Mouse (Mus musculus): Measurements from ENCODE around the gene Ppp1r27. TPM values are rescaled to one million over a fixed set of nuclear protein-coding genes. Genes with fewer than 3 reads are reported as not detected.

Gene Ppp1r27
- polyA plus RNA-seq, 1 experiment, result 0.12 TPM

DNA sequence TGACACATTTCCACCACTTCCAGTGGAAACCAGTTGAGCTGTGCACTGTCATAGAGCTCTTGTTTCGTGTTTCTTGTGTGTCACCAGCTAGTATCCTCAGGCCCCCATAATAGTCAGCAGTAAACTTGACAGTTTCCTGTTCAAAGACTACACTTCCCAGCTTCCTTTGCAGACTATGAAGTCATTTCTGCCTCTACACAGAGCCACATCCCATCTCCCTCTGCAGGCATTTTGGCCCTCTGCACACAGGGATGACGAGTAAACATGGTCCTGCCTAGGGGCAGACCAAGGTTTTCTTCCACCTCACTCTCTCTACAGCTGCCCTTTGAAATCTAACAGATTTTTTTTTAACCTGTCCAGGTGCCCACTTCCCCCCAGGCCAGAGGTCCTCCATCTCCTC, 3.5 kb downstream of the Ppp1r27 start:
- H3ac ChIP-seq (ENCODE audit: control insufficient read depth, insufficient read length, low read depth), result no peak overlapping the region
- TF ChIP-seq CTCF (IDR thresholded peaks at IDR 0.05; ENCODE audit: control insufficient read depth, insufficient read depth, insufficient read length) (no peak), USF1 (IDR thresholded peaks at IDR 0.05; ENCODE audit: low read depth) (no peak), FOSL1 (IDR thresholded peaks at IDR 0.05; ENCODE audit: insufficient read depth, low read length, poor library complexity, severe bottlenecking) (no peak), MYOD1 (IDR thresholded peaks at IDR 0.05; ENCODE audit: control insufficient read depth, insufficient read length, low read depth) (no peak), MYOG (IDR thresholded peaks at IDR 0.05; ENCODE audit: control insufficient read depth, extremely low read depth, insufficient read length) (no peak), CEBPB (IDR thresholded peaks at IDR 0.05; ENCODE audit: low read depth) (no peak), MAX (IDR thresholded peaks at IDR 0.05) (no peak)
- no peak overlapping the region for H3K4me3 ChIP-seq (ENCODE audit: insufficient read depth, poor library complexity, severe bottlenecking)
- no peaks in the 10 kb centered on the region for H3K27me3 ChIP-seq (ENCODE audit: control insufficient read depth, insufficient read depth, insufficient read length)
- H3K36me3 ChIP-seq (ENCODE audit: control insufficient read depth, insufficient read depth), result peaks cover 8% of the 10 kb centered on the region
- H3K79me3 ChIP-seq (ENCODE audit: low read depth), result peaks cover 1% of the 10 kb centered on the region
- H3K79me2 ChIP-seq (ENCODE audit: control insufficient read depth, insufficient read depth), result peaks cover 27% of the 10 kb centered on the region

DNA sequence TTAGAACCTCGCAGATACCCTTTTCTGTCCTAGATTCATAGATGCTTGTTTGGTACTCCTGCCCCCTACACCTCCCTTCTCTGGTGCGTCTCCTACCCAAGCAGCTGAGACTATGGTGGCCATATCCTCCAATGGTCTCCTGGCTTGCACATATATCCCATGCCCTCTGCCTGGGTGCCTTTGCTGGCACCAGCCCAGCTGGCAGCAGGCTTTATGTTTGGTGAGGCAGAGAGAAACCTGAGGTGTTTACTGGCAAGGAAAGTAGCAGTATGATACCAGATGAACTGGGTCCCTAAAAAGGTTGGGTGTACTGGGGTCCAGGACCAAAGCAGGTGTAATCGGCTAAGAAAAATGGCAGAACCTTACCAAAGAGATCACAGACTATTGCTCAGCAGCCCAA, 5.0 kb downstream of the Ppp1r27 start:
- H3K79me2 ChIP-seq (ENCODE audit: control insufficient read depth, insufficient read depth), result peaks cover 27% of the 10 kb centered on the region
- no peak overlapping the region for H3K4me3 ChIP-seq (ENCODE audit: insufficient read depth, poor library complexity, severe bottlenecking)
- no peak overlapping the region for H3ac ChIP-seq (ENCODE audit: control insufficient read depth, insufficient read length, low read depth)
- peaks cover 1% of the 10 kb centered on the region for H3K79me3 ChIP-seq (ENCODE audit: low read depth)
- peaks cover 8% of the 10 kb centered on the region for H3K36me3 ChIP-seq (ENCODE audit: control insufficient read depth, insufficient read depth)
- H3K27me3 ChIP-seq (ENCODE audit: control insufficient read depth, insufficient read depth, insufficient read length), result no peaks in the 10 kb centered on the region
- no peak for TF ChIP-seq MYOD1 (IDR thresholded peaks at IDR 0.05; ENCODE audit: control insufficient read depth, insufficient read length, low read depth)
- TF ChIP-seq CTCF (IDR thresholded peaks at IDR 0.05; ENCODE audit: control insufficient read depth, insufficient read depth, insufficient read length), result no peak
- TF ChIP-seq MYOG (IDR thresholded peaks at IDR 0.05; ENCODE audit: control insufficient read depth, extremely low read depth, insufficient read length), result no peak
- TF ChIP-seq CEBPB (IDR thresholded peaks at IDR 0.05; ENCODE audit: low read depth), result no peak
- no peak for TF ChIP-seq MAX (IDR thresholded peaks at IDR 0.05)
- no peak for TF ChIP-seq FOSL1 (IDR thresholded peaks at IDR 0.05; ENCODE audit: insufficient read depth, low read length, poor library complexity, severe bottlenecking)
- TF ChIP-seq USF1 (IDR thresholded peaks at IDR 0.05; ENCODE audit: low read depth), result no peak

DNA sequence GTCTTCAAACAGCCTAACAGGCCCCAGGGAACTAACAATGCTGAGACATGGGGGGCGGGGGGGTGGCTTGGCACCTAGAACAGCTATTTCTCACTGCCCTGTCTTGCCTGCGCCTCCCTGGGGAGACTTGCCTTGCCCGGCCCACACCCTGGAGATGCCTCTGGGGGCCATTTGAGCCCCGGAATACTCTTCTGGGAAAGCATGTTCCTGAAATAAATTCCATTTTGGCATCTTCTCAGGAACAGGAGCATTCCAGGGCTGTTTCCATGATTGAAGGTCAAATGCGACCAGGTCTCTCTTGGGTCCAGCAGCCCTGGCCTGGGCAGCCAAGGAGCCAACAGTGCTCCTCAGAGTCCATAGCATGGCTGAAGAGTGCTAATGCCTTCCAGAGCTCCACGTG, 8.6 kb downstream of the Ppp1r27 start:
- H3K79me3 ChIP-seq (ENCODE audit: low read depth), result no peaks in the 10 kb centered on the region

DNA sequence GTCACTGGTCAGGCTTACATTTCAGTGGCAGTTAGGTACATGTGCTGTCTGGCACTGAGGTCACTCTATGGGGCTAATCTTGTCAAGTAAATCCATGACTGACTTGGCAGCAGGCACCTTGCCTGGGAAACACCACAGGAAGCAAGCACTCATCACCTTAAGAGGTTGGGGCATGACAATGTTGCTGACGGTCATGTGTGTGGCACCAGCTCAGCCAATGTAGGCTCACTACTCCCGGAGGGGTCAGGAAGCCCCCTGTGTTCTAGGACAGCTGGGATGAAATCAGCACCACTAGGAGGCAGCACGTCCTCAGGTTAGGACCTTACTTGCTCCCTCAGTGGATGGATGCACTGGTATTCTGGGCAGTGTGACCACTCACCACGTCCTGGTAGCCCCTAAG, 9.0 kb downstream of the Ppp1r27 start:
- Histone ChIP-seq H3ac (ENCODE audit: control insufficient read depth, insufficient read length, low read depth) (no peak overlapping the region), H3K27me3 (ENCODE audit: control insufficient read depth, insufficient read depth, insufficient read length) (peaks cover 5% of the 10 kb centered on the region), H3K36me3 (ENCODE audit: control insufficient read depth, insufficient read depth) (peaks cover 8% of the 10 kb centered on the region), H3K4me3 (ENCODE audit: insufficient read depth, poor library complexity, severe bottlenecking) (no peak overlapping the region), H3K79me2 (ENCODE audit: control insufficient read depth, insufficient read depth) (no peaks in the 10 kb centered on the region), H3K79me3 (ENCODE audit: low read depth) (no peaks in the 10 kb centered on the region)
- peak; percentile 28 for TF ChIP-seq CTCF (IDR thresholded peaks at IDR 0.05; ENCODE audit: control insufficient read depth, insufficient read depth, insufficient read length)
- no peak for TF ChIP-seq FOSL1 (IDR thresholded peaks at IDR 0.05; ENCODE audit: insufficient read depth, low read length, poor library complexity, severe bottlenecking)

More for the DNA sequence above, 8.6 kb downstream of the Ppp1r27 start:
- TF ChIP-seq USF1 (IDR thresholded peaks at IDR 0.05; ENCODE audit: low read depth) (no peak), MAX (IDR thresholded peaks at IDR 0.05) (no peak), FOSL1 (IDR thresholded peaks at IDR 0.05; ENCODE audit: insufficient read depth, low read length, poor library complexity, severe bottlenecking) (no peak), MYOD1 (IDR thresholded peaks at IDR 0.05; ENCODE audit: control insufficient read depth, insufficient read length, low read depth) (no peak), MYOG (IDR thresholded peaks at IDR 0.05; ENCODE audit: control insufficient read depth, extremely low read depth, insufficient read length) (no peak), CTCF (IDR thresholded peaks at IDR 0.05; ENCODE audit: control insufficient read depth, insufficient read depth, insufficient read length) (no peak), CEBPB (IDR thresholded peaks at IDR 0.05; ENCODE audit: low read depth) (no peak)
- H3ac ChIP-seq (ENCODE audit: control insufficient read depth, insufficient read length, low read depth), result no peak overlapping the region
- no peak overlapping the region for H3K4me3 ChIP-seq (ENCODE audit: insufficient read depth, poor library complexity, severe bottlenecking)
- H3K27me3 ChIP-seq (ENCODE audit: control insufficient read depth, insufficient read depth, insufficient read length), result peaks cover 2% of the 10 kb centered on the region
- peaks cover 2% of the 10 kb centered on the region for H3K79me2 ChIP-seq (ENCODE audit: control insufficient read depth, insufficient read depth)
- peaks cover 8% of the 10 kb centered on the region for H3K36me3 ChIP-seq (ENCODE audit: control insufficient read depth, insufficient read depth)

DNA sequence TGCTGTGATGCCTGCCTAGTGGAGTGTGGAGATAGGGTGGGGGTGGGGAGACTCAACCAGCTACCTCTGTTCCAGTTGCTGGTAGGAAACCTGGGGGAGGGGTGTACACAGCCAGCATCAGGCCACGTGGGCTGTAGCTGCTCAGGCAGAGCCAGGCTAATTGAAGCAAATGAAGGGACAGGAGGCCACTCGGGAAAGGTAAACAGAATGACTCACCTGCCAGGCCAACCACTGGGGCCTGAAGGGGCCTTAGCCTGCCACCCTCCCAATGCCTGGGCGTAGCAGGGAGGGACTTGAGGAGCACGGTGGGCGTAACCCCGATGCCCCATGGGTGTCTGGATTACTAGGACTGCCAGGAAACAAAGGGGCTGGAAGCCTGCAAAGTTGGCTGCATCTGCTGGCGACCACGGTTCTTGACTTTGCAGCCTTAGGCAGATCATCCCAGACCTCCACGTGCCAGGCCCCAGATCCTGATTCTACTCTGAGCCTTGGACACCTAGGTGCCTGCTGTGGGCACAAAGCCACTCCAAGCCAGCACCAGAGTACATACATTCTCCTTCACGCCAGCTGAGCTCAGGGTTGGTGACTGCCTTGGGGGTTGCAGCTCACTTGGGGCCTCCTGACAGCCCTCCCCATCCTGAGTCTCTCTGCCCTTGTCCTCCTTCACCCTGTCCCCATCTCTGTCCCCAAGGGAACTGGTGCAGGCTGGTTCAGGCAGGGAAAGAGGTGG, 11.5 kb downstream of the Ppp1r27 start:
- Histone ChIP-seq H3K79me2 (ENCODE audit: control insufficient read depth, insufficient read depth) (no peaks in the 10 kb centered on the region), H3ac (ENCODE audit: control insufficient read depth, insufficient read length, low read depth) (no peak overlapping the region), H3K4me3 (ENCODE audit: insufficient read depth, poor library complexity, severe bottlenecking) (no peak overlapping the region), H3K27me3 (ENCODE audit: control insufficient read depth, insufficient read depth, insufficient read length) (peaks cover 25% of the 10 kb centered on the region), H3K79me3 (ENCODE audit: low read depth) (no peaks in the 10 kb centered on the region), H3K36me3 (ENCODE audit: control insufficient read depth, insufficient read depth) (peaks cover 8% of the 10 kb centered on the region)
- no peak for TF ChIP-seq MYOG (IDR thresholded peaks at IDR 0.05; ENCODE audit: control insufficient read depth, extremely low read depth, insufficient read length)
- TF ChIP-seq CTCF (IDR thresholded peaks at IDR 0.05; ENCODE audit: control insufficient read depth, insufficient read depth, insufficient read length), result no peak
- no peak for TF ChIP-seq FOSL1 (IDR thresholded peaks at IDR 0.05; ENCODE audit: insufficient read depth, low read length, poor library complexity, severe bottlenecking)
- TF ChIP-seq MYOD1 (IDR thresholded peaks at IDR 0.05; ENCODE audit: control insufficient read depth, insufficient read length, low read depth), result no peak
- no peak for TF ChIP-seq MAX (IDR thresholded peaks at IDR 0.05)
- no peak for TF ChIP-seq CEBPB (IDR thresholded peaks at IDR 0.05; ENCODE audit: low read depth)
- no peak for TF ChIP-seq USF1 (IDR thresholded peaks at IDR 0.05; ENCODE audit: low read depth)

DNA sequence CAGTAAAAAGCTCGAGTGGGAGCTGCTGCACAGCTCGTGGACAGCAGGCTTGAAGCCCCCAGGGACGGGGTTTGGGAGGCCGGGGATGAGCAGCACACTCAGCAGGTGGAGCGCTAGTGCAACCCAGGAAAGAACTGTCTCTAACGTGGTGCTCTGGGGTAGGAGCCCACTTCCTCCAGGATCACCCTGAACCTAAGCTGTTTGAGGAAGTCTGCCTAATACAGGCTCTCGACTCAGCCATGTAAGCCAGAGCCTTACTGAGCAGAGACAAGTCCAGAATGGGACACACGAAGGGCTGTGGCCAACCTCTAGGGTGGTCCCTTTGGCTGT, 12.0 kb downstream of the Ppp1r27 start:
- H3K4me3 ChIP-seq (ENCODE audit: insufficient read depth, poor library complexity, severe bottlenecking), result no peak overlapping the region
- H3ac ChIP-seq (ENCODE audit: control insufficient read depth, insufficient read length, low read depth), result no peak overlapping the region
- no peaks in the 10 kb centered on the region for H3K79me3 ChIP-seq (ENCODE audit: low read depth)
- peaks cover 30% of the 10 kb centered on the region for H3K27me3 ChIP-seq (ENCODE audit: control insufficient read depth, insufficient read depth, insufficient read length)
- H3K79me2 ChIP-seq (ENCODE audit: control insufficient read depth, insufficient read depth), result no peaks in the 10 kb centered on the region
- H3K36me3 ChIP-seq (ENCODE audit: control insufficient read depth, insufficient read depth), result peaks cover 7% of the 10 kb centered on the region
- TF ChIP-seq MYOD1 (IDR thresholded peaks at IDR 0.05; ENCODE audit: control insufficient read depth, insufficient read length, low read depth) (no peak), CTCF (IDR thresholded peaks at IDR 0.05; ENCODE audit: control insufficient read depth, insufficient read depth, insufficient read length) (no peak), FOSL1 (IDR thresholded peaks at IDR 0.05; ENCODE audit: insufficient read depth, low read length, poor library complexity, severe bottlenecking) (no peak), MYOG (IDR thresholded peaks at IDR 0.05; ENCODE audit: control insufficient read depth, extremely low read depth, insufficient read length) (no peak), USF1 (IDR thresholded peaks at IDR 0.05; ENCODE audit: low read depth) (no peak), MAX (IDR thresholded peaks at IDR 0.05) (no peak), CEBPB (IDR thresholded peaks at IDR 0.05; ENCODE audit: low read depth) (no peak)

Data from C2C12 (cell line).